Mouse (Mus musculus) limb, embryonic 15.5 days (tissue): ENCODE results near the gene Cox7a1. TPM values are rescaled to one million over a fixed set of nuclear protein-coding genes. Genes with fewer than 3 reads are reported as not detected.
A peak's percentile ranks its signal among the peaks of the same experiment; 100 is the strongest.
"Not testable (repeated sequence)": the region's sequence is repeated elsewhere in the genome, so short reads cannot be mapped to it uniquely, and the experiment has no call there.

Source experiments
- ATAC-seq: fragments of 200-750 bp; cut with Nextera tagmentation; 2 replicates; pipeline ENCODE4 v1.8.0; 2017; ENCODE audit warnings: low read depth, moderate TSS enrichment; ENCODE audit not compliant: insufficient number of reproducible peaks, low FRiP score, low TSS enrichment
- H3K27ac ChIP-seq: fragments of 300-500 bp; sonication (generic); 2 replicates; pipeline ENCODE4 v1.5.1; 2015; ENCODE audit warnings: moderate library complexity, mild to moderate bottlenecking, inconsistent platforms
- H3K27me3 ChIP-seq: fragments of 300-500 bp; sonication (generic); 2 replicates; pipeline ENCODE4 v1.6.1; 2015; ENCODE audit warnings: inconsistent platforms
- H3K36me3 ChIP-seq: fragments of 300-500 bp; sonication (generic); 2 replicates; pipeline ENCODE4 v1.6.1; 2015; ENCODE audit warnings: inconsistent platforms
- H3K4me1 ChIP-seq: fragments of 300-500 bp; sonication (generic); 2 replicates; pipeline ENCODE4 v1.6.1; 2015; ENCODE audit warnings: inconsistent platforms
- H3K4me2 ChIP-seq: fragments of 300-500 bp; sonication (generic); 2 replicates; pipeline ENCODE4 v1.6.1; 2015; ENCODE audit warnings: mild to moderate bottlenecking, inconsistent platforms
- H3K4me3 ChIP-seq: fragments of 300-500 bp; sonication (generic); 2 replicates; pipeline ENCODE4 v1.5.1; 2015; ENCODE audit warnings: mild to moderate bottlenecking, inconsistent platforms
- H3K9ac ChIP-seq: fragments of 300-500 bp; sonication (generic); 2 replicates; pipeline ENCODE4 v1.6.1; 2015; ENCODE audit warnings: inconsistent platforms
- H3K9me3 ChIP-seq: fragments of 300-500 bp; sonication (generic); 2 replicates; pipeline ENCODE4 v1.6.1; 2016; ENCODE audit warnings: inconsistent platforms
- WGBS: fragments of 180-500 bp; shearing (Covaris S2); methylation state at CpG from one replicate; pipeline ENCODE4 v1.1.7; 2015; 5-methylcytosine and 5-hydroxymethylcytosine counted together
- polyA plus RNA-seq: library from polyadenylated mRNA; unstranded; fragments of >200 nt; fragmentation: Nextera tagmentation; extraction: Ambion mirVana; gene quantifications from 2 replicates; pipeline ENCODE4 v1.2.1, GENCODE M21; 2015

Cox7a1 gene
- polyA plus RNA-seq, 1 experiment from 2014 or later: 3.4 TPM

DNA sequence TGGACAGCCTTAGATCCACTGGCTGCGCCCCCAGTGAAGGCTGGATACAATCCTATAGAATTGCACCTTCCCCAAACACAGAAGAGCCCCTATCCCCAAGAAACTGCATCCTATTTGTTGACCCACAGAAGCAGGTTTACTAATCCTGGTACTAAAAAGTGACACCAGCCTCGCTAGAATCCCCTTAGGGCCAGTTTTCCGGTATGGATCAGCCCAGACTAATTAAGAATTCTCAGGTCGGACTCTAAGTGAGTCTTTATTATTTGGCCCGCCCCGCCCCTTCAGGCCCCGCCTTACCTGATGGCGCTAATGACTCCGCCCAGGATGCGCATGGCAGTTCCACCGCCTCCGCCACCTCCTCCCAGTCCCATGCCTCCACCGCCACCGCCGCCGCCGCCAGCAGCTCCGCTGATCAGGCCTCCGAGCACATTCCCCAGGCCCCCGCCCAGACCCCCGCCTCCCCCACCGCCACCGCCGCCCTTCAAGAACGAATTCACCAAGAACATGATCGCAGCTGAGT is 9.7 kb downstream of the Cox7a1 start:
- Histone ChIP-seq H3K4me2 (peak overlapping the region; percentile 64), H3K27ac (peak overlapping the region; percentile 93), H3K4me3 (peak overlapping the region; percentile 81), H3K9ac (peak overlapping the region; percentile 20), H3K4me1 (peaks cover 32% of the 10 kb centered on the region), H3K27me3 (no peaks in the 10 kb centered on the region), H3K9me3 (no peaks in the 10 kb centered on the region), H3K36me3 (peaks cover 38% of the 10 kb centered on the region)
- no peak for ATAC-seq
- WGBS: under 1% methylated on average over 26 of the region's 26 CpGs

DNA sequence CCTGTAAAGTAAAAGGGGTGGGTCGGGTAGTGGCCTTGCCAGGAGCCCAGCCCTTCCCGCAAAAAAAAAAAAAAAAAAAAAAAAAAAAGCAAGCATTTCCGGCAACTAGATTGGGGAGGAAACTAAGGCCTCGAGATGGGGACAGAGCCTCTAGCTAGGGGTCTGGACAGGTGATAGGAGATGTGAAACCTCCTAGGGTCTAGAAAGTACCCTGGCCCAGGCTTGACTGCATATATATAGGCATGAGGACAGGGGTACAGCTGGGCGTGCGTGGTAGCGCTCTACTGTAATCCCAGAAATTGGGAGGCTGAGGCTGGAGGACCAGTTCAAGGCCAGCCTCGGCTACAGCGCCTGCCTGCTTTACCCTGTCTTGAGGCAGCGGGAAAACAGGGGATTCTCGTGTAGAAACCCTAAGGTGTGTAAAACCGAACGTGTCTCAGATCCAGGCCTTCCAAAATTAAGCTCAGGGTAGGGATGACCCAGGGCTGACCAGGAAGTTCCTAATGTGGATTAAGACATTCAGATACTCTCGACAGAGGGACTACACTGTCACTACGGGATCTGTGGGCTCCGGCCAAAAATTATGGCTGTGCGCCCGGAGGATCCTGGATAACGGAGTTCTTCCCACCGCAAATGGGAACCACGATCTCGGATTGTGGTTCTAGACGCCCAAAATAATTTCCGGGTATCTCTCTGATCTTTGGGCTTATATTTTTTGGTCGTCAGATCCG is 10.3 kb downstream of the Cox7a1 start:
- H3K36me3 ChIP-seq: peaks cover 32% of the 10 kb centered on the region
- peak overlapping the region; percentile 64 for H3K4me2 ChIP-seq
- no peaks in the 10 kb centered on the region for H3K9me3 ChIP-seq
- peak overlapping the region; percentile 77 for H3K9ac ChIP-seq
- peak overlapping the region; percentile 93 for H3K27ac ChIP-seq
- peak overlapping the region; percentile 81 for H3K4me3 ChIP-seq
- no peaks in the 10 kb centered on the region for H3K27me3 ChIP-seq
- under 1% methylated on average over 26 of the region's 26 CpGs for WGBS
- H3K4me1 ChIP-seq: peaks cover 32% of the 10 kb centered on the region
- no peak for ATAC-seq

DNA sequence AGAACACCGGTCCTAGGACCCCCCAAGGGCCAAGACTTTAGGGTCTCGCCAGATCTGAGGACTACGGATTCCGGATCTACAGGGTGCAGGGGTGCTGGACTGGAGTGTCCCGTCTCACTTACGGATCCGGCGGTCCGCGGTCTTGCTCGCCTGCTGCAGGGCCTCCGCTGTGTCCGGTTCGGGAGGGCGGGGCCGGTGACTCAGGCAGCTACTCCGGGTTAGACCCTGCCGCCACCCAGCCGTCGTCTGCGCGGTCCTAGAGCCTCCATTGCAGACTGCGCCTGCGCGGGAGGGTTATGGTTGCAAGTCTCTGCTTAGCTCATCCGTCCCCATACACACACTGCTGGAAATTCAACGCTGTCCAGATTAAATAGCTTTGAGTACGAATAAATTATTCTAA is 10.9 kb downstream of the Cox7a1 start:
- H3K36me3 ChIP-seq: peaks cover 30% of the 10 kb centered on the region
- H3K27ac ChIP-seq: peak overlapping the region; percentile 93
- WGBS: under 1% methylated on average over 28 of the region's 28 CpGs
- peak overlapping the region; percentile 77 for H3K9ac ChIP-seq
- H3K9me3 ChIP-seq: no peaks in the 10 kb centered on the region
- peak overlapping the region; percentile 64 for H3K4me2 ChIP-seq
- H3K27me3 ChIP-seq: no peaks in the 10 kb centered on the region
- H3K4me3 ChIP-seq: peak overlapping the region; percentile 81
- H3K4me1 ChIP-seq: peaks cover 32% of the 10 kb centered on the region
- peak; percentile 89 for ATAC-seq

DNA sequence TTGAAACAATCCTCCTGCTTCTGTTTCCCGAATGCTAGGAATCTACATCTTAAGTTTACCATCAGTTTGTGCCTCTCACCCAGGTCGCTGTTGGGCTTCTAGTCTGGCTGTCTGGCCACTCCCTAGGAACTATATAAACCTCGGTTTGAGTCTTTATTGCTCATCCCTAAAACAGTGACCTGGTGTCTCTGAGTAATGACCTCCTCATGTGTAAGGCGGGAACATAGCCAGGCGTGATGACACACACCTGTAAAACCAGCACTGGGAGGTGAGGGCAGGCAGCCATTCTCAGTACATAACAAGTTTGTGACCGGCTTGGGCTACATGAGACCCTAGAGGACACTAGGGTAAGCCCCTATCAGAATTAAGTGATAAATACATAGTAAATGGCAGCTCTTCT is 11.5 kb downstream of the Cox7a1 start:
- no peak for ATAC-seq
- H3K4me2 ChIP-seq: peak overlapping the region; percentile 64

DNA sequence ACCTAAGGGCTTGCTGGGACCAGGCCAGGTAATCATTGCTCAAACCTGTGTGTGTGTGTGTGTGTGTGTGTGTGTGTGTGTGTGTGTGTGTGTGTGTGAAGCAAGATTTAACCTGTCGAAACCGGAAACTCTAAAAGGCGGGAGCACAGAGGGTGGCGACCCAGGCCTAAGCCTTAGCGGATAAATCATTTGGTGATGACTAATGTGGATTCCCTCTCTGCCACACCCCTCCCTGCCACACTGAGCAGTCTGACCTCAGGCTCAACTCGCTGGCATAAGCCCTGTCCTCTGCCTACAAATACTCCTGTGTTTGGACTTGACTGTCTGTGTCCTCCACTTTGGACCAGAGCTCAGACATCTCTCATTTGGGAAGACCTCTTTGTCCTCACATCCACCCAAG is 12.2 kb downstream of the Cox7a1 start:
- 51% methylated on average over 6 of the region's 6 CpGs for WGBS
- no peak for ATAC-seq
- Histone ChIP-seq H3K4me1 (peaks cover 32% of the 10 kb centered on the region), H3K27me3 (no peaks in the 10 kb centered on the region), H3K4me3 (no peak overlapping the region), H3K27ac (no peak overlapping the region), H3K4me2 (no peak overlapping the region), H3K9me3 (no peaks in the 10 kb centered on the region), H3K36me3 (peaks cover 17% of the 10 kb centered on the region), H3K9ac (no peak overlapping the region)

More for the DNA sequence above, 11.5 kb downstream of the Cox7a1 start:
- peak overlapping the region; percentile 81; the same call in 1 of the 2 replicates for H3K4me3 ChIP-seq
- no peak overlapping the region for H3K27ac ChIP-seq
- peaks cover 32% of the 10 kb centered on the region for H3K4me1 ChIP-seq
- WGBS: 53% methylated on average over 6 of the region's 6 CpGs
- peaks cover 24% of the 10 kb centered on the region for H3K36me3 ChIP-seq
- H3K9me3 ChIP-seq: no peaks in the 10 kb centered on the region
- no peak overlapping the region for H3K9ac ChIP-seq
- no peaks in the 10 kb centered on the region for H3K27me3 ChIP-seq

DNA sequence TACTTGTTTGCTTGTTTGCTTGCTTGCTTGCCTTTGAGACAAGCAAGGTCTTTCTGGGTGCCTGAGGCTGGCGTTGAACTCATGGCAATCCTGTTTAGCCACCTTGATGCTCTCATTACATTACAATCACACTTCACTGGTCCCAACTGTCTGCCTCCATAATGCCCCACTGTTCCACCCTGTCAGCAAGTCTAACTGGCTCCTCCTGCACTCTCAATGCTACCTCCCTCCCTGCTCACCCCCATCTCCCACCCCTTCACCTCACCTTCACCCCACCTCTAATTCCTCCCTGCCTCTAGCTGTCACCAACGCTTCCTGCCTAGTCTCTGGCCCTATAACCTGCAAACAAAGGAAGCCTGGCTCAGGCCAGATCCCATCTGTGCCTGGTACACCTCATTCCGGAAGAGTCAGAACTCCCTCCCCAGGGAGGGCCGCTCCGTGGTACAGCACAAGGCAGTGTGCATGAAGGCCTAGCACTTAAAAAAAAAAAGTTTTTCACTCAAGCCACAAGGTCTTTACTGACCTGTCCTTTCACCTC is 13.7 kb downstream of the Cox7a1 start:
- H3K4me1 ChIP-seq: peaks cover 27% of the 10 kb centered on the region
- peak overlapping the region; percentile 27; the same call in 1 of the 2 replicates for H3K27ac ChIP-seq
- no peak overlapping the region for H3K4me3 ChIP-seq
- H3K27me3 ChIP-seq: no peaks in the 10 kb centered on the region
- no peaks in the 10 kb centered on the region for H3K9me3 ChIP-seq
- H3K9ac ChIP-seq: no peak overlapping the region
- H3K4me2 ChIP-seq: no peak overlapping the region
- no peak for ATAC-seq
- H3K36me3 ChIP-seq: peaks cover 2% of the 10 kb centered on the region; the same call in 1 of the 2 replicates
- WGBS: 60% methylated on average over 5 of the region's 5 CpGs

DNA sequence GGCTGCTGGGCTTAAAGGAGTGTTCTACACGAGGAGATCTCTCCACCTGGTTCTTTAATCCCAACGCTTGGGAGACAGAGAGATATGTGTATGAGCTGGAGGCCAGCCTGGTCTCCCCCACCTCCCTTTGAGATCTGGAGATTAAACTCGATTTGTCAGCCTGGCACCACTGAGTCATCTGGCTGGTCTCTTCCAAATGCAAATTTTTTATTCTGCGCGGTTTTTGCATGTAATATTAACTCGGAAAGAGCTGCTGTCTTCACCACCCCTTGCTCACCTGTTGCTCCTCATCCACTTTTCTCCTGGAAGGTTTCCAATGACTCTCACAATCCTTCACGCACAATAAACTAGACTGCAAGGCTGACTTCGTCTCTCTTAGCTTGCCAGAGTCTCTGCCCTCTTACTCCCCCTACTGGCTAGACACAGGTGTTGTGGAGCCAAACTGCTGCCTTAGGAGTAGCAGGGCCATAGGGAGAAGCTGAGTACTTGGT is 14.6 kb downstream of the Cox7a1 start, which contains the start of gene Capns1:
Gene Capns1, minus strand, starts transcription at position 331 of the 491 bp plus-strand sequence.
- H3K27me3 ChIP-seq: no peaks in the 10 kb centered on the region
- peak within 1 kb of the TSS; percentile 7; the same call in 1 of the 2 replicates for H3K4me3 ChIP-seq
- H3K4me2 ChIP-seq: peak within 1 kb of the TSS; percentile 8; the same call in 1 of the 2 replicates
- WGBS: 8% methylated on average over 8 of the region's 8 CpGs
- no peak within 1 kb of the TSS for H3K9ac ChIP-seq
- H3K27ac ChIP-seq: peak within 1 kb of the TSS; percentile 27; the same call in 1 of the 2 replicates
- no peaks in the 10 kb centered on the region for H3K9me3 ChIP-seq
- H3K36me3 ChIP-seq: no peaks in the 10 kb centered on the region
- peaks cover 18% of the 10 kb centered on the region for H3K4me1 ChIP-seq
- ATAC-seq: peak; percentile 41; the same call in 1 of the 2 replicates

DNA sequence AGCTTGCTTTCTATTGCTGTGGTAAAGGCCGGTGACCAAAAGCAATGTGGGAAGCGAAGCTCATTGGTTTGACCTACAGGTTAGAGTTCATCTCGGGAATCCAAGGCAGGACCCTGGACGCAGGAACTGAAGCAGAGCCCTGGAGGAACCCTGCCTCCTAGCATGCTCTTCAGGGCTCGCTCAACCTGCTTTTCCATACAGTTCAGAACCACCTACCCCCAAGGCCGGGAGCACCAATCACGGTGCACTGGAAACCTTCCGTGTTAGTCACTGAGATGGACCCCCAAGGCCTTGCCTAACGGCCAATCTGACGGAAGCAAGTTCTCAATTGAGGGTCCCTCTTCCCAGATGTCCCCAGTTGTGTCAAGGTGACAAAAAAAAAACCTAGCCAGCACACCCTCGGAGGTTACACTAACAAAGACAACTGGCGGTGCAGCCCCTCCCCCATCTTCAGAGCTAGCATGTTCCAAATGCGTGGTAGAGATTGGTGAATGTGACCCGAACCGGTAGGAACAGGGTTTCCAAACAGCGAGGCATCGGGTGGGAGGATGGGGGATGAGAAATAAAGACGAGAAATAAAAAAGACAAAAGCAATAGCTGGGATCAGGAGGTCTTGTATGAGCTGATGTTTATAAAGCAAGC is 15.7 kb downstream of the Cox7a1 start:
- no peak overlapping the region for H3K9ac ChIP-seq
- WGBS: 68% methylated on average over 18 of the region's 18 CpGs
- no peak for ATAC-seq
- H3K4me2 ChIP-seq: no peak overlapping the region
- no peak overlapping the region for H3K4me3 ChIP-seq
- peaks cover 16% of the 10 kb centered on the region; the same call in 1 of the 2 replicates for H3K4me1 ChIP-seq
- no peaks in the 10 kb centered on the region for H3K9me3 ChIP-seq
- no peaks in the 10 kb centered on the region for H3K36me3 ChIP-seq
- H3K27ac ChIP-seq: no peak overlapping the region
- H3K27me3 ChIP-seq: no peaks in the 10 kb centered on the region

DNA sequence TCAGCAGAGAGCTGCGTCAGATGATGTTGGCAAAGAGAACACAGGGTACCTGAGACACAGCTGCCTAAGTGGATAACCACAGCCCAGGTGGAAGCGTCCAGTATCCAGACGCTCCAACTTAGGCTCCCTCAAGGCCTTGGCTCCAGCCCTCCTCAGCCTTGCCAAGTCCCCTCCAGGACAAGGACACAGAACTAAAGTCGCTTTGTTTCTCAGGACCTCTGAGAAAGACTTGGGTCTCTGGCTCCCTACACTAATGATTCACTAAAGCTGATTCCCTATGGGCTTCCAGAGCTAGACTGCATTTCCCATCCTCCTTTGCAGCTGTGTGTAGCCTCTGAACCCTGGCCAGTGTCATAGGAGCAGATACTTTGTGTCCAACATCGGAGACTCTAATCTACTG is 16.3 kb downstream of the Cox7a1 start:
- Histone ChIP-seq H3K36me3 (no peaks in the 10 kb centered on the region), H3K4me1 (peaks cover 13% of the 10 kb centered on the region; the same call in 1 of the 2 replicates), H3K4me2 (no peak overlapping the region), H3K27me3 (no peaks in the 10 kb centered on the region), H3K9ac (no peak overlapping the region), H3K27ac (no peak overlapping the region), H3K4me3 (no peak overlapping the region), H3K9me3 (no peaks in the 10 kb centered on the region)
- ATAC-seq: no peak
- 76% methylated on average over 5 of the region's 5 CpGs for WGBS

DNA sequence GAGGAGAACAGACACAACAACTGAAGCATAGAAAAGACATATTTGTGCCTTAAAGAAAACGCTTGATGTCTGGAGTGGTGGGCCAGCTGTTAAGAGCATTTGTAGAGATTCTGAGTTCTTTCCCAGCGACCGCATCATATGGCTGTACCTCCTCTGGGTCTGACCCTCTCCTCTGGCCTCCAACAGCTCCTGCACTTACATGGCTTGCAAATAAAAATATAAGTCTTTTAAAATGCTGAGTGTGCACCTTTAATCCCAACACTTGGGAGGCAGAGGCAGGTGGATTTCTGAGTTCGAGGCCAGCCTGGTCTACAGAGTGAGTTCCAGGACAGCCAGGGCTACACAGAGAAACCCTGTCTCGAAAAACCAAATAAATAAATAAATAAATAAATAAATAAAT is 16.7 kb downstream of the Cox7a1 start:
- H3K4me3 ChIP-seq, H3K9me3 ChIP-seq, H3K27ac ChIP-seq, H3K27me3 ChIP-seq, H3K9ac ChIP-seq, ATAC-seq, H3K4me2 ChIP-seq, H3K36me3 ChIP-seq, H3K4me1 ChIP-seq: not testable (repeated sequence)
- WGBS: 84% methylated on average over 5 of the region's 5 CpGs

DNA sequence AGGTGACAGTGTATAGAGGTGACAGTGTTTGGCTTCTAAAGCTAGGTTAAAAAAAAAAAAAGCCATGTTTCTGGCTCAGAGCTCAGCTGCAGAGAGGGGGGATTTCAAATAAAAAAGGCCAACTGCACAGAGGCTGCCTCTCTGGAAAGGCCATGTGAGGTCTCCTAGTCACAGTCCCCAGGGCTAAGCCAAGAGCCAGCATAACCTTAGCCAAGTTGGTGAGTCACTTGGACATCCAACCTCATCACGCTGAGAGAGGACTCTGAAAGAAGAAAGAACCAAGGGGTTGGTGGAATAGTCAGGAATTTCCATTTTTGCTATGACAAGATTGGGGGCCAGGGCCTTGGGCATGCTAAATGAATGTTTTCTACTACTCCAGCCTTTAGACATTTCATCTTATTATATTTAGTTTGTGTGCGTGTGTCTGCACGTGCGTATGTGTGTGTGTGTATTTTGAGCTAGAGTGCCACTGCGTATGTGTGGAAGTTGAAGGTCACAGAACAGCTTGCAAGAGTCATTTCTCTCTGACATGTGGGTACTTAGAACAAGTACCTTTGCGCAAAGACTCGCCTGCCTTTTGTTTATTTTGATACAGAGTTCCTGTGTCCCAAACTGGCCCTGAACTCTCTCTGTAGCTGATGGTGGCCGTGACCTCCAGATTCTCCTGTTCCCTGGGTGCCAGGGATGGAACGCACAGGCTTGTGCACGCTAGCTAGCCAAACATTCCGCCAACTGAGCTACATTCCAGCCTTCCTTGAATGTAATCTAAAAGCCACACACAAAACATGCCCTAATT is 19.1 kb downstream of the Cox7a1 start:
- Histone ChIP-seq H3K27ac (no peak overlapping the region), H3K36me3 (no peaks in the 10 kb centered on the region), H3K4me3 (no peak overlapping the region), H3K4me2 (no peak overlapping the region), H3K27me3 (no peaks in the 10 kb centered on the region), H3K4me1 (peaks cover 3% of the 10 kb centered on the region; the same call in 1 of the 2 replicates), H3K9me3 (no peaks in the 10 kb centered on the region), H3K9ac (no peak overlapping the region)
- ATAC-seq: no peak
- 83% methylated on average over 11 of the region's 11 CpGs for WGBS
